Mouse (Mus musculus): ENCODE measurements at regions not wholly inside any gene's neighbourhood (a gene's known extent, or its start where the extent isn't known, plus 50 kb on each side); places are given as distances from the start of the nearest gene placed in this dataset.

GRCm38 (mm10) chr15:5416031-5416430, 172.0 kb upstream of the Ptger4 start:
- TF ChIP-seq CTCF (IDR thresholded peaks at IDR 0.05; ENCODE audit: low read depth, low read length): no peak
- no peak for TF ChIP-seq POLR2A (IDR thresholded peaks at IDR 0.05; ENCODE audit: extremely low read depth, insufficient read depth, low read length)
